Mouse (Mus musculus): Measurements from ENCODE around the gene Gpc4. TPM values are rescaled to one million over a fixed set of nuclear protein-coding genes. Genes with fewer than 3 reads are reported as not detected.

The Gpc4 gene
- polyA plus RNA-seq, 1 experiment from 2014 or later = 25.8 TPM

DNA sequence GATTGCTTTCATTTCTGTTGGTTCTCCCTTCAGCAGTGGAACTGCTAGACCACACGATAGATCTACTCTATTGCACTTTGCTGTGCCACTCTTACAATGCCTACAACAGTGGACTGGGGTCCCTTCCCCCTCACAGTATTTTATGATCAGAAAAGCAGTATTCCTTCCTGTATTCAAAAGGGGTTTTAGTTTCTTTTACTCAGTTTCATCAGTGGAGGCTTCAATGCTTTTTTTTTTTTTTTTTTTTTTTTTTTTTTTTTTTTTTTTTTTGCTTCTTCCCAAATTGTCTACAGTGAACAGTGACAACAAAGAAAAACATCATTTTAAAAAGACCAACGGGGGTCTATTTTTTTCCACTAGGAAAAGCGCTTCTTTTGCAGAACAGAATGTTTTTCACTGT lies 81.5 kb downstream of the Gpc4 start:
- no peak overlapping the region for H3K27ac ChIP-seq
- no peak overlapping the region for H3K4me2 ChIP-seq (replicated peaks)
- no peaks in the 10 kb centered on the region for H3K9me3 ChIP-seq
- H3K36me3 ChIP-seq = no peaks in the 10 kb centered on the region
- H3K4me1 ChIP-seq (replicated peaks) = no peaks in the 10 kb centered on the region
- 64% methylated on average over 3 of the region's 3 CpGs for WGBS
- H3K9ac ChIP-seq = no peak overlapping the region
- no peaks in the 10 kb centered on the region for H3K27me3 ChIP-seq (replicated peaks)
- no peak for ATAC-seq
- no peak overlapping the region for H3K4me3 ChIP-seq (replicated peaks)

DNA sequence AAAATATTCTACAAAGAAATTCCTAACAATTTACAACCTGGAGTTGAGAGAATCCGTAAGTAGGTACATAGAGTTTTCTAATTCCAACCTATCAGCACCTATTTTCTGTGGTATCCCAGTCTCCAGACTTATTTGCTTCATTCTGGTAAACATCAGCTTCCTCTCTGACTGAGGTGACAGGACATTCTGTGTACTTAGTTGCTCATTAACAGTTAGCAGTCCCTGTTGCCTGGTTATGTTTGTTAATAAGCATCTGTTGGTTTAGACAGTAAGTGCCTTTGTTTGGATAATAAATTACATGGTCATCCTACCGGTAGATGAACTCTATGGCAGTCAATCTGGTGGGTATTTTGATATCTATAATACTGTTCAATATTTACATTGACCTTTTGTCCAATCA lies 92.6 kb downstream of the Gpc4 start:
- WGBS = 67% methylated on average over 2 of the region's 2 CpGs
- ATAC-seq = no peak
- H3K9ac ChIP-seq = no peak overlapping the region
- no peaks in the 10 kb centered on the region for H3K9me3 ChIP-seq
- H3K4me2 ChIP-seq (replicated peaks) = no peak overlapping the region
- H3K4me3 ChIP-seq (replicated peaks) = no peak overlapping the region
- no peaks in the 10 kb centered on the region for H3K36me3 ChIP-seq
- H3K27me3 ChIP-seq (replicated peaks) = no peaks in the 10 kb centered on the region
- no peak overlapping the region for H3K27ac ChIP-seq
- no peaks in the 10 kb centered on the region for H3K4me1 ChIP-seq (replicated peaks)

DNA sequence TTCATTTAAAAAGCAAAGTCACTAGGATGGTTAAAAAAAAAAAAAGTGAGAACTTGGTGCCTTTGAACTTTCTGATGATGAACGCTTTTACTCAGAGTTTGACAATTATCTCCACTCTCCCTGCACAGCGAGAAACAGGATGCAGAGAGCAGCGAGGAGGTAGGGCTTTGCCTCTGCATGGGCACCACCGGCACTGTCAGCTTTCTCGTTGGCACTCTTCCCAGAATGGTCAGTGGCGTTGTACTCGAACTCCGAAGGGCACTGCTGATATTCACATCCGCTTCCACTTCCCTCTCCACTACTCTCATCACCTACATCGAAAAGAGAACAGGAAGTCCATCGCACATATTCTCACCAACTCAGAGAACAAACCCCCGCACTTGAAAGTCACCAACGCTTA lies 111.6 kb downstream of the Gpc4 start:
- H3K9ac ChIP-seq = no peak overlapping the region
- H3K9me3 ChIP-seq = no peaks in the 10 kb centered on the region
- 75% methylated on average over 13 of the region's 13 CpGs for WGBS
- H3K36me3 ChIP-seq = no peaks in the 10 kb centered on the region
- H3K4me3 ChIP-seq (replicated peaks) = no peak overlapping the region
- H3K4me2 ChIP-seq (replicated peaks) = no peak overlapping the region
- H3K27me3 ChIP-seq (replicated peaks) = no peaks in the 10 kb centered on the region
- H3K4me1 ChIP-seq (replicated peaks) = no peaks in the 10 kb centered on the region
- no peak overlapping the region for H3K27ac ChIP-seq
- ATAC-seq = no peak

DNA sequence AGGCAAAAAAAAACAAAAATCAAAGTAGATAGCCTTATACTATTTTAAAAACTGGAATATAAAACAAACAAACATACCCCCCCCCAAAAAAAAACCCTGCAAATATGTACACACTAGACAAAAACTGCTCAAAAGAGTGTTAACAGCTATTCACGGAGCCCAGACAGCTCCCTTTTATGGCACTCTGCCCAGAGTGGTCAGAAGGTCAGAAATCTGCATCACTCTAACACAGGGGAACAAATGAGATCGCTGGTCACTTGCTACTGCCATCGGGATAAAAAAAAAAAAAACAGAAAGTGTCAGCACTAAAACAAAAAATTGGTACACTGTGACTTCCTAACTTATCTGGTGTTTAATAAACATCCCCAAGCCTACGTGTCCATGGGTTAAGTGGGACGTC lies 113.0 kb downstream of the Gpc4 start:
- H3K4me2 ChIP-seq (replicated peaks) = no peak overlapping the region
- no peak for ATAC-seq
- 46% methylated on average over 5 of the region's 5 CpGs for WGBS

DNA sequence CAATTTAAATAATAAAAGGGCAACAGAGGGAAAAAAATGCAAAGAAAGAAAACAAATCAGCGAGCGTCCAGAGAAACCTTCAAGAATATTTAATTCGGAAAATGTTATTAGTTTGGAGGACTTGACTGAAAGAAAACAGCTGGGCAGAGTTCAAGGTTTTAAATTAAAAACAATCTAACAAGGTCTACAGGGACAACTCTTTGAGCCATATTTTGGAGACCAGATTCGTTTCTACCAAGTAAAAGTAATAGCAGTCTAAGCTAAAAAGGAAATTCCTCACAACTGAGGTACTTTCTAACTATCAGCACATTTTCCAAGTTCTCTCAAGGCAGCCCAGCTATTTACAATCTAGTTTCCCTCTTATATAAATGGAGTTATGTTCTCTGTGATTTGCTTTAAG lies 114.1 kb downstream of the Gpc4 start:
- Histone ChIP-seq H3K9me3 (no peaks in the 10 kb centered on the region), H3K27ac (no peak overlapping the region), H3K4me1 (replicated peaks) (no peaks in the 10 kb centered on the region), H3K9ac (no peak overlapping the region), H3K4me2 (replicated peaks) (no peak overlapping the region), H3K4me3 (replicated peaks) (no peak overlapping the region), H3K36me3 (no peaks in the 10 kb centered on the region), H3K27me3 (replicated peaks) (no peaks in the 10 kb centered on the region)
- no peak for ATAC-seq
- WGBS = 57% methylated on average over 4 of the region's 4 CpGs

More for the DNA sequence above, 113.0 kb downstream of the Gpc4 start:
- H3K4me3 ChIP-seq (replicated peaks) = no peak overlapping the region
- no peaks in the 10 kb centered on the region for H3K36me3 ChIP-seq
- no peak overlapping the region for H3K9ac ChIP-seq
- H3K27me3 ChIP-seq (replicated peaks) = no peaks in the 10 kb centered on the region
- no peaks in the 10 kb centered on the region for H3K9me3 ChIP-seq
- no peaks in the 10 kb centered on the region for H3K4me1 ChIP-seq (replicated peaks)
- H3K27ac ChIP-seq = no peak overlapping the region

DNA sequence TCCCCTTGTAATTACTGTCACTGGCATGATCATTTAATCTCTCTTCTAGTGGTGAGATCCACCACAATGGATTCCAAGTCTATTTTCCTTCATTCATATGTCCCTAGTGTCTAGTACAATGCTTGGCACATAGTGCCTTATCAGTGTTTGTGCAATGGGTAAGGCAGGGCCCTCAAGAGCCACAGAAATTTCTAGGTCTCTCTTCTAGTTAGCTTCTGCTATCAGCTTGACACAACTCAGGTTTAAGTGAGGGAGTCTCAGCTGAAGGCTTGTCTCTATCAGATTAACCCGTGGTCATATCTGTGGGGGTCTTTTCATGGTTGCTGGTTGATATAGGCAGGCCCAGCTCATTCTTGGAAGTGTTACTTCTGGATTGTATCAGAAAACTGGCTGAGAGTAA lies 125.2 kb downstream of the Gpc4 start:
- H3K9ac ChIP-seq = no peak overlapping the region
- 66% methylated on average over 1 of the region's 1 CpGs for WGBS
- H3K4me3 ChIP-seq (replicated peaks) = no peak overlapping the region
- no peaks in the 10 kb centered on the region for H3K27me3 ChIP-seq (replicated peaks)
- H3K27ac ChIP-seq = no peak overlapping the region
- ATAC-seq = no peak
- no peaks in the 10 kb centered on the region for H3K36me3 ChIP-seq
- H3K4me1 ChIP-seq (replicated peaks) = no peaks in the 10 kb centered on the region
- H3K4me2 ChIP-seq (replicated peaks) = no peak overlapping the region
- no peaks in the 10 kb centered on the region for H3K9me3 ChIP-seq

DNA sequence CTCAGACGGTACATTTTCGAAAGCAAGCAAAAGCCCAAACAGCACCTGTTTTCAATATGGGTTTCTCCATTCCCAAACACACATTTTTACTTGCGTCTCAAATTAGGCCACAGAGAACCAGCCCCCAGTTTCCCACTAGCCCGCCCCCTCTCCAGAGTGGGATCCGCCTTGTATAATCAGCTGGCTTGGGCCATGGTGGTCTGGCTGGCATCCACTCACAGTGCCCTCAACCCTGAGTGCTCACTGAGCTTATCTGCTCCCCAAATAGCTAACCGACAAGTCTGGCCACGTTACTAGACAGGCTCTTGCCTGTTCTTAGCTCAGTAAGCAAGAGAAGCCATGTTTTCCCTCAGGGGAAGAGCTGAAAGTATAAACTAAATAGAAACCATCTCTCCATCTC lies 134.9 kb downstream of the Gpc4 start:
- H3K27ac ChIP-seq = no peak overlapping the region
- no peak for ATAC-seq
- H3K36me3 ChIP-seq = no peaks in the 10 kb centered on the region
- H3K27me3 ChIP-seq (replicated peaks) = no peaks in the 10 kb centered on the region
- H3K9me3 ChIP-seq = no peaks in the 10 kb centered on the region
- no peak overlapping the region for H3K9ac ChIP-seq
- 78% methylated on average over 7 of the region's 7 CpGs for WGBS
- H3K4me1 ChIP-seq (replicated peaks) = no peaks in the 10 kb centered on the region
- no peak overlapping the region for H3K4me3 ChIP-seq (replicated peaks)
- H3K4me2 ChIP-seq (replicated peaks) = no peak overlapping the region

DNA sequence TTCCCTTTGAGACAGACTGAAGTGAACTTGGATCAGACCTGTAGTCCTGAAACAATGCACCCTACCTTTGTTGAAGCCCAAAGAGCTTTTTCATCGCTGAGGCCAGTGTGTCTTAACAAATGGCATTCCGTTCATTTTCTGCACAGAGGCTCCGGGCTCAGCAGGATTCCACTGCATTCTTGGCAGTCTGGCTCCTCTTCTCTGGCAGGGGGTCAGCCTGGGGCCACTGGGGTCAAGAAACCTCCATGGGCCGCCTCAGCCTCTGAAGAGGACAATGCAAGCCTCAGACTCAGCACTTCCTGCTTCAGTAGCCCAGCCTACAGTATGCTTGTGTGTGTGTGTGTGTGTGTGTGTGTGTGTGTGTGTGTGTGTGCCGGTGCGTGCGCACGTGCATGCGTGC lies 147.4 kb downstream of the Gpc4 start:
- Histone ChIP-seq H3K27me3 (replicated peaks) (no peaks in the 10 kb centered on the region), H3K9ac (no peak overlapping the region), H3K9me3 (no peaks in the 10 kb centered on the region), H3K4me1 (replicated peaks) (no peaks in the 10 kb centered on the region), H3K27ac (no peak overlapping the region), H3K4me2 (replicated peaks) (no peak overlapping the region), H3K4me3 (replicated peaks) (no peak overlapping the region), H3K36me3 (no peaks in the 10 kb centered on the region)
- 57% methylated on average over 9 of the region's 9 CpGs for WGBS
- ATAC-seq = no peak

Other genes starting within 250 kb of the Gpc4 start
- gene 1700080O16Rik, start 192.5 kb downstream of the Gpc4 start, polyA plus RNA-seq (2015; fragmentation: Nextera tagmentation; extraction: Ambion mirVana) = not detected in 2 replicates